Mouse (Mus musculus) G1E (cell line): ENCODE data around the gene Ascc3.

ENCODE experiments used
- CTCF ChIP-seq: IDR thresholded peaks from 2 replicates; pipeline ENCODE4 v1.5.1; 2012; ENCODE audit warnings: low read depth, low read length, inconsistent platforms, mixed read lengths
- GATA1 ChIP-seq: IDR thresholded peaks from 2 replicates; pipeline ENCODE4 v1.6.1; 2012; ENCODE audit warnings: borderline replicate concordance, low read length, inconsistent platforms, mixed read lengths
- TAL1 ChIP-seq: conservative IDR thresholded peaks from 2 replicates; pipeline ENCODE4 v1.6.1; 2012; ENCODE audit warnings: low read depth, low read length, inconsistent platforms, mixed read lengths

- TF ChIP-seq CTCF (no peak), TAL1 (no peak), GATA1 (no peak)
These were observed 64.9 kb downstream of the Ascc3 start for GRCm38 (mm10) chr10:50657352-50657751.
